Mouse (Mus musculus): ENCODE data around the gene Olfr782. TPM values are rescaled to one million over a fixed set of nuclear protein-coding genes. Genes with fewer than 3 reads are reported as not detected.

The Olfr782 gene
- not detected for total RNA-seq (2023)

DNA sequence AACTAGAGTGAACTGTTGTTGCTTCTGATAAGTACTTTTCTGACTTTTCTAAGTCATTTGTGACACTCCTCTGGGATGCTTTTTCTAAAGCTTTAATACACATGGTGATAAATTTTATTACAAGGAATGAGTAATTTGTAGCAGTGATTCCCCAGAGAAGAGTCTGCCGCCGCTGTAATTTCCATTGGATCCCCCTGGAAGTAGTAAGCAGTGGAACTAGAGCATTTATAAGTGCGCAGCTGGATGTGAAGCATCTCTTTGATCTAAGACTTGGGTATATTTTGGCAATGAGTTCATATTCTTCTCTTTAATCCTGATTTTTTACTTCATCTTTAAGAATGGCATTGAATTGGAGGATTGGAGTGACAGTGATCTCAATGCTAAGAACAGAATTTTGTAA, at the start of gene Olfr782:
Gene Olfr782, plus strand, starts transcription at position 301 of the 400 bp plus-strand sequence.

DNA sequence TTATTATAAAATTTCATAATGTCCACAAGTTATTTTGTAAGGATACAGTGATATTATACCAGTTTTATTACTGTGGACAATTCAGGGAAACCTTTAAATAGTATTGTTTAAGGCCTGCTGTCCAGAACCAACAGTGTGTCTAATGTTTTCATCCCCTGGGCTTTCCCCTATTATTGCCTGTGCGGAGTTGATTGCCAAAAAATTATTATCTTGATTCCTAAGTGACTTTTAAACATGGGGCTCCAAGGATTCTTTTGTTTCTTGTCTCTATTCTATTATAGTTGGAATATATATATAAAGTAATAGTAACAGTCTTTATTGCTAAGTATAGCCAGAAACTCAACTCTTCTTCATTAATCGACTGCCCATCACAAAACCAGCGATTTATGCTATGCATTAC, 30.8 kb upstream of the Olfr782 start, which contains the start of gene Olfr780:
Gene Olfr780, plus strand, starts transcription at position 301 of the 400 bp plus-strand sequence.

DNA sequence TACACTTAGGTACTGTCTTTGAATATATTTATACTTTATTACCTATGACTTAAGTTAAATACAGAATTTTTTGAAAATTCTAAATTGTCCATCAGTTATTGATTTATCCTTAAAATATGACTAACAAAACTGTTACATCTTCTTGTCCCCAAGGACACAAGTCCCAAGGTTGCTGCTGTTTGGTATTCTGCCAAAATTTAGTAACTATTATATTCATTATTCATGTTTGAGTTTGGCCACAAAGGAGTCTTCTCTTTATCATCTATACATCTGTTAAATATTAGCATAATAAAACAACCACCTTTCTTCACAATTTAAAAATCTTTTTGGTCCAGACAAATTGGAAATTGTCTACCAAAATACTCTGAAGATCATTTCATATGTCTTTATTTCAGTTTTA, 20.1 kb upstream of the Olfr782 start, which contains the start of gene Olfr781:
Gene Olfr781, plus strand, starts transcription at position 301 of the 400 bp plus-strand sequence.

DNA sequence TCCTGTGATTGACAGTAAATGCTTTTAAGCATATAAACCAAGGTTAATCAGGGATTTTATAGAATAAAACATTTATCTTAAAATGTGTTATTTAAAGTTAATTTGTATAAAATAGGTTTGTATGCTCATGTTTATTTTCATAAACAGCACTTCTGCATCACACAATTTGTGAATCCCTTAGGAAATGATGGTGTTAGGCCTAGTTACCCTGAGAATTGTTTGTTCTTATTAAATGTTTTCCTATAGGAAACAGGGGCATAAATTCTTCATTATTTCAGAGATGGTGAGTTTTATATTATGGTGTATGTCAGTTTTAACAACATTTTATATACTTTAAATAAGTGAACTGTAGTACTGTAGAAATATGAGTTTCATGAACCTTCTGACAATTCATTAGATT, 35.1 kb downstream of the Olfr782 start, which contains the start of gene Olfr784:
Gene Olfr784, plus strand, starts transcription at position 301 of the 400 bp plus-strand sequence.

Other genes starting within 250 kb of the Olfr782 start
- gene Olfr768, start 249.5 kb upstream of the Olfr782 start, total RNA-seq (2023): not detected
- gene Olfr769, start 231.0 kb upstream of the Olfr782 start, total RNA-seq (2023): not detected
- gene Olfr770, start 209.9 kb upstream of the Olfr782 start, total RNA-seq (2023): not detected
- not detected for gene Olfr771, start 184.1 kb upstream of the Olfr782 start, total RNA-seq (2023)
- gene Olfr772, start 170.9 kb upstream of the Olfr782 start, total RNA-seq (2023): not detected
- gene Olfr773, start 161.4 kb upstream of the Olfr782 start, total RNA-seq (2023): not detected
- gene Olfr774, start 112.6 kb upstream of the Olfr782 start, total RNA-seq (2023): not detected
- gene Olfr775, start 100.4 kb upstream of the Olfr782 start, total RNA-seq (2023): under 1 TPM in 1 of 2 experiments, not detected in 1; 0.20 TPM
- not detected for gene Olfr776, start 89.7 kb upstream of the Olfr782 start, total RNA-seq (2023)
- gene Olfr777, start 77.4 kb upstream of the Olfr782 start, total RNA-seq (2023): not detected
- gene Olfr780, start 30.7 kb upstream of the Olfr782 start, total RNA-seq (2023): not detected
- not detected for gene Olfr781, start 20.0 kb upstream of the Olfr782 start, total RNA-seq (2023)
- under 1 TPM in 1 of 2 experiments, not detected in 1; 0.18 TPM for gene Olfr784, start 35.2 kb downstream of the Olfr782 start, total RNA-seq (2023)
- not detected for gene Olfr785, start 56.6 kb downstream of the Olfr782 start, total RNA-seq (2023)
- not detected for gene Olfr786, start 78.5 kb downstream of the Olfr782 start, total RNA-seq (2023)
- not detected for gene Olfr787, start 113.0 kb downstream of the Olfr782 start, total RNA-seq (2023)
- gene Olfr788, start 122.1 kb downstream of the Olfr782 start, total RNA-seq (2023): not detected
- not detected for gene Olfr789, start 135.9 kb downstream of the Olfr782 start, total RNA-seq (2023)
- gene Olfr790, start 149.6 kb downstream of the Olfr782 start, total RNA-seq (2023): not detected
- not detected for gene Olfr791, start 172.9 kb downstream of the Olfr782 start, total RNA-seq (2023)
- not detected for gene Olfr792, start 190.3 kb downstream of the Olfr782 start, total RNA-seq (2023)
- not detected for gene Olfr794, start 218.8 kb downstream of the Olfr782 start, total RNA-seq (2023)

Data from T-cell, adult 66 days (primary cell).